Mouse (Mus musculus) CH12F3 (cell line): ENCODE results near the gene Hvcn1.
"Not testable (repeated sequence)": the region's sequence is repeated elsewhere in the genome, so short reads cannot be mapped to it uniquely, and the experiment has no call there.

Source experiments
- in situ Hi-C: fragments of 300-500 bp; cut with MboI; formaldehyde crosslinking; loops from 2 replicates; pipeline ENCODE4 v1.14.3; 2020; ENCODE audit warnings: low sequenced_read_pairs

Gene Hvcn1

GRCm38 (mm10) chr5:122201904-122202303 lies 4.7 kb upstream of the Hvcn1 start:
- in situ Hi-C loops, result no loop called here

GRCm38 (mm10) chr5:122204180-122204579 lies 2.4 kb upstream of the Hvcn1 start:
- in situ Hi-C loops, result no loop called here

- in situ Hi-C loops, result no loop called here
Measured at GRCm38 (mm10) chr5:122208909-122209308, 2.3 kb downstream of the Hvcn1 start.

GRCm38 (mm10) chr5:122209591-122210368 lies 3.2 kb downstream of the Hvcn1 start:
- in situ Hi-C loops, result no loop called here

GRCm38 (mm10) chr5:122210890-122211289 lies 4.3 kb downstream of the Hvcn1 start:
- in situ Hi-C loops, result no loop called here

- in situ Hi-C loops, result no loop called here
Measured at GRCm38 (mm10) chr5:122212125-122212524, 5.5 kb downstream of the Hvcn1 start.

GRCm38 (mm10) chr5:122212820-122213219 lies 6.2 kb downstream of the Hvcn1 start:
- in situ Hi-C loops, result not testable (repeated sequence)

- in situ Hi-C loops, result no loop called here
Measured at GRCm38 (mm10) chr5:122213861-122214260, 7.3 kb downstream of the Hvcn1 start.

- in situ Hi-C loops, result no loop called here
Measured at GRCm38 (mm10) chr5:122217636-122218035, 11.0 kb downstream of the Hvcn1 start.

GRCm38 (mm10) chr5:122218109-122218905 lies 11.7 kb downstream of the Hvcn1 start:
- in situ Hi-C loops, result no loop called here

GRCm38 (mm10) chr5:122218928-122219327 lies 12.3 kb downstream of the Hvcn1 start:
- in situ Hi-C loops, result no loop called here

GRCm38 (mm10) chr5:122219655-122220629 lies 13.3 kb downstream of the Hvcn1 start:
- in situ Hi-C loops, result no loop called here

GRCm38 (mm10) chr5:122221085-122221484 lies 14.5 kb downstream of the Hvcn1 start:
- in situ Hi-C loops, result no loop called here

GRCm38 (mm10) chr5:122224291-122224690 lies 17.7 kb downstream of the Hvcn1 start:
- in situ Hi-C loops, result no loop called here

- in situ Hi-C loops, result no loop called here
Measured at GRCm38 (mm10) chr5:122228271-122228765, 21.7 kb downstream of the Hvcn1 start.

- in situ Hi-C loops, result no loop called here
Measured at GRCm38 (mm10) chr5:122228772-122229171, 22.2 kb downstream of the Hvcn1 start.

- in situ Hi-C loops, result no loop called here
Measured at GRCm38 (mm10) chr5:122230816-122231215, 24.2 kb downstream of the Hvcn1 start.

GRCm38 (mm10) chr5:122231431-122231830 lies 24.8 kb downstream of the Hvcn1 start:
- in situ Hi-C loops, result no loop called here

GRCm38 (mm10) chr5:122232004-122232403 lies 25.4 kb downstream of the Hvcn1 start:
- in situ Hi-C loops, result no loop called here

- in situ Hi-C loops, result no loop called here
Measured at GRCm38 (mm10) chr5:122233077-122233581, 26.5 kb downstream of the Hvcn1 start.
